Mouse (Mus musculus) lung, adult 2 months (tissue): ENCODE measurements around the gene Mrpl44.

Source experiments
- CTCF ChIP-seq: fragments of 200-500 bp; IDR thresholded peaks from 2 replicates; pipeline ENCODE4 v1.5.1; 2011; ENCODE audit warnings: mild to moderate bottlenecking, low read length, control low read depth; ENCODE audit not compliant: insufficient read depth
- POLR2A ChIP-seq: fragments of 200-500 bp; IDR thresholded peaks from 2 replicates; pipeline ENCODE4 v1.6.1; 2011; ENCODE audit warnings: low read depth, mild to moderate bottlenecking, control low read depth, low read length, borderline replicate concordance; ENCODE audit errors: extremely low read depth

GRCm38 (mm10) chr1:79752015-79752695 lies 23.7 kb upstream of the Mrpl44 start:
- no peak for TF ChIP-seq CTCF
- no peak for TF ChIP-seq POLR2A
